Mouse (Mus musculus) MEL (cell line): ENCODE data around the gene Vmp1.

Experiments
- TAL1 ChIP-seq: IDR thresholded peaks from 2 replicates; pipeline ENCODE4 v1.6.1; 2012; ENCODE audit warnings: mild to moderate bottlenecking, inconsistent platforms, low read length, moderate library complexity, mixed read lengths
- TCF12 ChIP-seq: IDR thresholded peaks from 2 replicates; pipeline ENCODE4 v1.6.1; 2014; ENCODE audit warnings: low read depth, mild to moderate bottlenecking, inconsistent platforms, low read length, improper control_type of control experiment, moderate library complexity

- no peak for TF ChIP-seq TAL1
- no peak; the same call in 1 of the 2 replicates for TF ChIP-seq TCF12
Observed at GRCm38 (mm10) chr11:86683395-86684125, at the start of gene Vmp1, which contains the start of gene Ptrh2.
